Mouse (Mus musculus) forebrain, postnatal 0 days (tissue): ENCODE measurements around the gene Gmeb2. TPM values are rescaled to one million over a fixed set of nuclear protein-coding genes. Genes with fewer than 3 reads are reported as not detected.

Experiments used
- ATAC-seq: fragments of 200-750 bp; cut with Nextera tagmentation; 2 replicates; pipeline ENCODE4 v1.8.0; 2017; ENCODE audit warnings: mild to moderate bottlenecking, moderate library complexity
- DNase-seq: peaks from one replicate; pipeline ENCODE4 v3.0.0-alpha.2; 2015
- H3K27ac ChIP-seq: fragments of 300-500 bp; sonication (generic); 2 replicates; pipeline ENCODE4 v1.5.1; 2014; ENCODE audit warnings: low read depth, mild to moderate bottlenecking, antibody characterized with exemption, low read length, moderate library complexity, mixed read lengths
- H3K27me3 ChIP-seq: fragments of 300-500 bp; sonication (generic); 2 replicates; pipeline ENCODE4 v1.6.1; 2014; ENCODE audit warnings: mild to moderate bottlenecking, low read length, mixed read lengths; ENCODE audit not compliant: insufficient read depth
- H3K36me3 ChIP-seq: fragments of 300-500 bp; sonication (generic); 2 replicates; pipeline ENCODE4 v1.6.1; 2014; ENCODE audit warnings: mild to moderate bottlenecking, moderate library complexity; ENCODE audit not compliant: insufficient read depth
- H3K4me1 ChIP-seq: fragments of 300-500 bp; sonication (generic); 2 replicates; pipeline ENCODE4 v1.6.1; 2014; ENCODE audit warnings: antibody characterized with exemption; ENCODE audit not compliant: insufficient read depth
- H3K4me2 ChIP-seq: fragments of 300-500 bp; sonication (generic); 2 replicates; pipeline ENCODE4 v1.6.1; 2014; ENCODE audit warnings: low read depth, mild to moderate bottlenecking, moderate library complexity
- H3K4me3 ChIP-seq: fragments of 300-500 bp; sonication (generic); 2 replicates; pipeline ENCODE4 v1.5.1; 2014; ENCODE audit warnings: low read depth, low read length, mixed read lengths
- H3K9ac ChIP-seq: fragments of 300-500 bp; sonication (generic); 2 replicates; pipeline ENCODE4 v1.6.1; 2014; ENCODE audit warnings: mild to moderate bottlenecking
- H3K9me3 ChIP-seq: fragments of 300-500 bp; sonication (generic); 2 replicates; pipeline ENCODE4 v1.6.1; 2016; ENCODE audit warnings: low read length
- CTCF ChIP-seq: sonication (generic); IDR thresholded peaks from 2 replicates; pipeline ENCODE4 v1.5.1; 2016; ENCODE audit warnings: antibody characterized with exemption, control low read depth, low read depth
- WGBS: fragments of 180-500 bp; shearing (Covaris S2); extraction: QIAGEN DNeasy Blood & Tissue Kit; methylation state at CpG from one replicate; pipeline ENCODE4 v1.1.7; 2014; 5-methylcytosine and 5-hydroxymethylcytosine counted together
- polyA plus RNA-seq: library from polyadenylated mRNA; unstranded; fragments of >200 nt; fragmentation: Nextera tagmentation; extraction: Ambion mirVana; gene quantifications from 2 replicates; pipeline ENCODE4 v1.2.1, GENCODE M21; 2015
- total RNA-seq: library from RNA; depleted of rRNA; stranded (reverse); fragments of >200 nt; gene quantifications from 2 replicates; pipeline ENCODE4 v1.2.3, GENCODE M21; 2014

The Gmeb2 gene
- total and polyA plus RNA-seq, 2 experiments from 2014 or later = 9.6 to 24.8 TPM

GRCm38 (mm10) chr2:181276766-181277165 lies 11.1 kb downstream of the Gmeb2 start:
- Histone ChIP-seq H3K4me3 (no peak overlapping the region), H3K9ac (no peak overlapping the region), H3K9me3 (no peaks in the 10 kb centered on the region), H3K27me3 (no peaks in the 10 kb centered on the region), H3K4me2 (no peak overlapping the region), H3K36me3 (peaks cover 49% of the 10 kb centered on the region), H3K4me1 (no peaks in the 10 kb centered on the region), H3K27ac (no peak overlapping the region)
- 81% methylated on average over 1 of the region's 1 CpGs for WGBS
- no peak for TF ChIP-seq CTCF
- ATAC-seq (no peak), DNase-seq (no peak)

- Histone ChIP-seq H3K9me3 (no peaks in the 10 kb centered on the region), H3K9ac (no peak overlapping the region), H3K27me3 (no peaks in the 10 kb centered on the region), H3K4me1 (no peaks in the 10 kb centered on the region), H3K4me2 (no peak overlapping the region), H3K27ac (no peak overlapping the region), H3K4me3 (no peak overlapping the region), H3K36me3 (peaks cover 57% of the 10 kb centered on the region)
- TF ChIP-seq CTCF = no peak
- ATAC-seq (no peak), DNase-seq (no peak)
- 85% methylated on average over 4 of the region's 4 CpGs for WGBS
These were observed 13.2 kb downstream of the Gmeb2 start for GRCm38 (mm10) chr2:181274639-181275038.

DNA sequence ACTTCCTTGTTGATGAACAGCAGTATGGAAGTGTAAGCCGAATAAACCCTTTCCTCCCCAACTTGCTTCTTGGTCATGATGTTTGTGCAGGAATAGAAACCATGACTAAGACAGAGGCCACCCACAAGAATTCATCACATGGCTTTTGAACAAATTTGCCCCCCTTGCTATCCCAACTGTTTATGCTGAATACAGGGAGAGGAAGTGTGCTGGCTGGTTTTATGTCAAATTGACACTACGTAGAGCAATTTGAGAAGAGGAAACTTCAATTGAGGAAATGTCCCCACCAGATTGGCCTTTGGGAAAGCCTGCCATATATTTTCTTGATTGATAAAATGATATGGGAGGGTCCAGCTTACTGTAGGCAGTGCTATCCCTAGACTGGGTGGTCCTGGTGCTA lies 14.0 kb downstream of the Gmeb2 start:
- TF ChIP-seq CTCF = no peak
- no peaks in the 10 kb centered on the region for H3K27me3 ChIP-seq
- no peak overlapping the region for H3K4me3 ChIP-seq
- ATAC-seq = no peak
- no peaks in the 10 kb centered on the region for H3K9me3 ChIP-seq
- 97% methylated on average over 2 of the region's 2 CpGs for WGBS
- H3K36me3 ChIP-seq = peaks cover 61% of the 10 kb centered on the region
- H3K4me2 ChIP-seq = no peak overlapping the region
- no peak overlapping the region for H3K27ac ChIP-seq
- H3K9ac ChIP-seq = no peak overlapping the region
- H3K4me1 ChIP-seq = no peaks in the 10 kb centered on the region
- no peak for DNase-seq

DNA sequence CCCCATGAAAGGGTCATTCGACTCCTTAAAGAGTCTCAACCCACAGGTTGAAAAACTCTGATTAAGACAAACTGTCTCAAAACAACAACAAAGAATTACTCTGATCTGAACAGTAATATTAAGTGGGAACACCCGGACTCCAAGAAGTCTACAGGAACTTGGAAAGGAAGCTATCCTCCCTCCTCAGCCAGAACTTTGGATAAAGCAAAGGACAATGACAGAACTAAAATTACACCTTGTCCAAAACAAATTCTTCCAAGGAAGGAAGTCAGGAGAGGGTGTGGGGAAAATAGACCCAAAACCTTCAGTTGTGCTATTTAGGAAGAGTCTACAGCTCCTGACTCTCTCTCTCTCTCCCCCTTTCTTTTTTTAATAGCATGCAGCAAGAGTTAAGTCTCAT lies 15.7 kb downstream of the Gmeb2 start:
- 92% methylated on average over 2 of the region's 2 CpGs for WGBS
- H3K4me2 ChIP-seq = no peak overlapping the region
- H3K9me3 ChIP-seq = no peaks in the 10 kb centered on the region
- H3K9ac ChIP-seq = no peak overlapping the region
- TF ChIP-seq CTCF = no peak
- H3K4me3 ChIP-seq = no peak overlapping the region
- no peak for ATAC-seq
- peaks cover 47% of the 10 kb centered on the region for H3K36me3 ChIP-seq
- H3K4me1 ChIP-seq = no peaks in the 10 kb centered on the region
- DNase-seq = no peak
- no peak overlapping the region for H3K27ac ChIP-seq
- no peaks in the 10 kb centered on the region for H3K27me3 ChIP-seq

DNA sequence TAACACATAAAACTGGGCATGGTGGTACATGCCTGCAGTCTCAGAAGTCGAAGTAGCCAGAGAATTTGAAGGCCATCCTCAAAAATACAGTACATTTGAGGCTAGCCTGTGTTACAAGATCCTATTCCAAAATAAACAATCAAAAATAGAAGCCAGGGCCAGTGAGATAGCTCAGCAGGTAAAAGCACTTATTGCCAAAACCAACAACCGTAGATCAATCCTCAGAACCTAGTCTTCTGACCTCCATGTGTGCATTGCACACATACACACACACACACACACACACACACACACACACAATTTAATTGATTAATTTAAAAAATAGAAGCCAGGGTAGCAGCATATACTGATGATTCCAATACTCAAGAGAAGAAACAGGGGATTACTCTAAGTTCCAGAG lies 21.0 kb downstream of the Gmeb2 start:
- no peak for TF ChIP-seq CTCF
- 95% methylated on average over 2 of the region's 2 CpGs for WGBS
- H3K9me3 ChIP-seq = no peaks in the 10 kb centered on the region
- H3K27ac ChIP-seq = no peak overlapping the region
- DNase-seq = no peak
- H3K4me1 ChIP-seq = no peaks in the 10 kb centered on the region
- H3K9ac ChIP-seq = no peak overlapping the region
- H3K27me3 ChIP-seq = no peaks in the 10 kb centered on the region
- H3K4me3 ChIP-seq = no peak overlapping the region
- no peak overlapping the region for H3K4me2 ChIP-seq
- ATAC-seq = no peak
- H3K36me3 ChIP-seq = peaks cover 52% of the 10 kb centered on the region

DNA sequence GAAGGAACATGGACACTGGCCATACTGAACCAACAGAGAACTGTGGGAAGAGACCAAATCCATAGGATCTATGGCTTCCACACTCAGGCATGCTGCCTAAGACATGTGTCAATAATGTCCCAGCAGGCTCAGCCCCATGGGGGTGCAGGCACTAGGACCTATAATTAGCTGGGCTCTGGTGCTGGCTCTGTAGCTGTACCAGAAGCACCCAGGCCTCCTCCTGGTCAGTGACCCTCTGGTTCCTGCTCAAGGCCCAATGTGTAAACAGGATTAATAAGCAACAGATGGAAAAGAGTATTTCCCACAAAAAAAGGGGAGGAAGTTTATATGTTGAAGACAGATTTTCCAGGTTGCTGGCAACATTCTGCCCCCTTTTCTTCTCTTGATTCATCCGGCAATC lies 34.6 kb downstream of the Gmeb2 start:
- Histone ChIP-seq H3K4me3 (no peak overlapping the region), H3K27me3 (no peaks in the 10 kb centered on the region), H3K4me1 (no peaks in the 10 kb centered on the region), H3K4me2 (no peak overlapping the region), H3K9ac (no peak overlapping the region), H3K27ac (no peak overlapping the region), H3K36me3 (peaks cover 73% of the 10 kb centered on the region), H3K9me3 (no peaks in the 10 kb centered on the region)
- ATAC-seq (no peak), DNase-seq (no peak)
- 93% methylated on average over 1 of the region's 1 CpGs for WGBS
- no peak for TF ChIP-seq CTCF

DNA sequence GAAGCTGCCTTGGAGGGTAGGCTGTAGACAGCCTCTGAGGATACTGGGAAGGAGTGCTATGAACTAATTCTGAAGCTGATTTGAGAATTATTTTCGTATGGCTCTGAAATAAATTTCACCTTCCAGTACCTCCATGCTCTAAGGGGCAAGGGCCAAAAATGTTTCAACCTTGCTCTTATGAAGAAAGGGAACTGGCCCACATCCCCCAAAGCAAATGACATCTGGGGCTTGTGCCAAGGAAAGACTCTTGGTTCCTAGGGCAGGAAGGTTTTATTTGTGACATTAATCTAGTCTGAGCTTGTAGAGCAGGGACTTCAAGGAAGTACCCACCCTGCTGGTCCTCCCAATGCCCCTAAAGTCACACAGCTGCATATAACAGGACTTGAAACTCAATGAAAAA lies 36.0 kb downstream of the Gmeb2 start:
- no peaks in the 10 kb centered on the region for H3K27me3 ChIP-seq
- DNase-seq (no peak), ATAC-seq (no peak)
- peaks cover 60% of the 10 kb centered on the region for H3K36me3 ChIP-seq
- H3K9ac ChIP-seq = no peak overlapping the region
- no peak overlapping the region for H3K27ac ChIP-seq
- no peak for TF ChIP-seq CTCF
- no peak overlapping the region for H3K4me2 ChIP-seq
- no peak overlapping the region for H3K4me3 ChIP-seq
- WGBS = 89% methylated on average over 1 of the region's 1 CpGs
- no peaks in the 10 kb centered on the region for H3K9me3 ChIP-seq
- no peaks in the 10 kb centered on the region for H3K4me1 ChIP-seq

GRCm38 (mm10) chr2:181249217-181249616 lies 38.6 kb downstream of the Gmeb2 start:
- Histone ChIP-seq H3K4me1 (no peaks in the 10 kb centered on the region), H3K4me2 (no peak overlapping the region), H3K36me3 (peaks cover 38% of the 10 kb centered on the region), H3K9me3 (no peaks in the 10 kb centered on the region), H3K27me3 (no peaks in the 10 kb centered on the region), H3K4me3 (no peak overlapping the region), H3K27ac (no peak overlapping the region), H3K9ac (no peak overlapping the region)
- WGBS = 93% methylated on average over 10 of the region's 10 CpGs
- ATAC-seq (no peak), DNase-seq (no peak)
- no peak for TF ChIP-seq CTCF
